17 mouse cellular contexts compared by ENCODE assay signal in the genomic region with DNA sequence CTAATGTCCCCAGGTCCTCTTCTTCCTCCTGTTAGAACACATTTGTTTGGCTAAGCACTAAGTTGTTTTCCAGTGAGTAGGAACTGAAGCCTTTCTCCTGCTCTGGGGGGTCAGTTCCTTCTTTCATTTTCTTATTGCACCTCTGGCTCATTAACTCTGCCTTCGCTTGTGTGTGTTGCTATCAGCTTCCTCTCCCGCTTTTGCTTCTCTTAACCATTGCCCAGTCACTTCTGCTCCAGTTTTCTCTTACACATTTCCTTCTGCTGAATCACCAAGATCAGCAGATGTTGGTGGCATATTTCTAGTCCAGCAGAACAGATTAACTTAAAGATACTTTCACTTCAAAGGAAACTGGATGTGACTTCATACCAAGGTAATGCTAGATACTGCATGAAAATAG. TPM values are rescaled to one million over a fixed set of nuclear protein-coding genes. Genes with fewer than 3 reads are reported as not detected.
DNase-seq lines count a peak whose midpoint lies in the region; ATAC-seq and TF ChIP-seq lines count a peak whose summit lies in the region.
"Had no signal": no experiment of that assay in that cellular context is flagged by ENCODE, and none has a peak within 500 bp of the region (broad histone marks: within the 10 kb centered on the region; RNA-seq: fewer than 3 reads in every experiment).

No protein-coding gene starts in this region.

- peak; percentile 5 for DNase-seq in heart, adult 8-10 months (ENCODE audit: low spot score)
- no peak for DNase-seq in heart, postnatal 36 days
- DNase-seq in 416B (ENCODE audit: low read depth): peak; percentile 75
- no peak for DNase-seq in liver, postnatal 0 days
- no peak for DNase-seq in spleen, adult 18-20 months
- DNase-seq: cerebellum, postnatal 25 days; gastrocnemius, adult 2 months; kidney, postnatal 10 days; right cerebral cortex, adult 18-20 months had no signal

- H3K4me2 ChIP-seq in liver, postnatal 0 days (ENCODE audit: low read depth, low read length): no peak overlapping the region
- H3K4me2 ChIP-seq: hindbrain, embryonic 13.5 days; intestine, embryonic 15.5 days; midbrain, embryonic 15.5 days had no signal

- no peak overlapping the region for H3K9ac ChIP-seq in liver, postnatal 0 days (replicated peaks)
- H3K9ac ChIP-seq: hindbrain, embryonic 13.5 days; intestine, embryonic 15.5 days; liver, embryonic 14.5 days; midbrain, embryonic 15.5 days had no signal

- peak; percentile 40; the same call in 1 of the 2 replicates for ATAC-seq in monocyte, adult 5-6 weeks (replicated peaks; ENCODE audit: insufficient number of reproducible peaks, low FRiP score, low TSS enrichment, poor library complexity, severe bottlenecking)
- ATAC-seq in liver, postnatal 0 days: no peak
- ATAC-seq: forebrain, embryonic 16.5 days; intestine, embryonic 15.5 days; midbrain, embryonic 15.5 days had no signal

- H3K4me1 ChIP-seq in brown adipose tissue, adult 24 weeks (ENCODE audit: control insufficient read depth, insufficient read depth, insufficient read length, low read length): no peaks in the 10 kb centered on the region; the same call in 1 of the 2 replicates
- no peaks in the 10 kb centered on the region for H3K4me1 ChIP-seq in liver, postnatal 0 days (ENCODE audit: insufficient read depth)
- H3K4me1 ChIP-seq: hindbrain, embryonic 13.5 days; intestine, embryonic 15.5 days; midbrain, embryonic 15.5 days had no signal

- WGBS in liver, postnatal 0 days (ENCODE audit: insufficient replicate concordance): 65% methylated on average over 2 of the region's 2 CpGs

- no peaks in the 10 kb centered on the region for H3K27me3 ChIP-seq in liver, postnatal 0 days (ENCODE audit: insufficient read depth, low read length)
- H3K27me3 ChIP-seq: hindbrain, embryonic 13.5 days; intestine, embryonic 15.5 days; midbrain, embryonic 15.5 days had no signal

- no peak for TF ChIP-seq EP300 in liver, postnatal 0 days (IDR thresholded peaks at IDR 0.05; ENCODE audit: low read depth)

- H3K27ac ChIP-seq in brown adipose tissue, adult 24 weeks (replicated peaks; ENCODE audit: low read depth, low read length): peak overlapping the region; percentile 78
- no peak overlapping the region for H3K27ac ChIP-seq in liver, postnatal 0 days (ENCODE audit: low read depth)
- H3K27ac ChIP-seq: gastrocnemius, adult 2 months; hindbrain, embryonic 13.5 days; intestine, embryonic 15.5 days; liver, embryonic 14.5 days; midbrain, embryonic 15.5 days had no signal

- H3K9me3 ChIP-seq in liver, postnatal 0 days (ENCODE audit: low read length): no peaks in the 10 kb centered on the region
- H3K9me3 ChIP-seq: hindbrain, embryonic 13.5 days; intestine, embryonic 15.5 days; midbrain, embryonic 15.5 days had no signal

- no peak overlapping the region for H3K4me3 ChIP-seq in brown adipose tissue, adult 24 weeks (ENCODE audit: insufficient read depth, low read depth, low read length)
- no peak overlapping the region for H3K4me3 ChIP-seq in liver, postnatal 0 days (ENCODE audit: low read depth, low read length)
- H3K4me3 ChIP-seq: erythroblast, embryonic 14.5 days; gastrocnemius, adult 2 months; hindbrain, embryonic 13.5 days; intestine, embryonic 15.5 days; midbrain, embryonic 15.5 days had no signal

- intact Hi-C loops in heart, postnatal 36 days (cut with DNase I): no loop called here

- no peak for TF ChIP-seq CTCF in liver, postnatal 0 days (IDR thresholded peaks at IDR 0.05; ENCODE audit: low read depth)

- H3K36me3 ChIP-seq in liver, postnatal 0 days (replicated peaks; ENCODE audit: insufficient read depth, low read length): peaks cover 47% of the 10 kb centered on the region

RNA-seq across cellular contexts. Expression of a gene that starts 29.8 kb away (rescaled TPM):
- total RNA-seq in heart, adult 8-10 months (2022): 1 to 10 TPM in 3 of 4 experiments, under 1 TPM in 1; 0.54 to 2.3 (median 1.3) TPM
- total RNA-seq in heart, postnatal 36 days (2021): 1 to 10 TPM in 1 of 2 experiments, under 1 TPM in 1; 0.70 to 1.2 TPM
- polyA plus RNA-seq in brown adipose tissue, adult 24 weeks (2012; ENCODE audit: insufficient read depth, insufficient read length, missing spikeins): 1.3 and 2.0 TPM in 2 replicates
- total RNA-seq in monocyte, adult 5-6 weeks (2017): 0.67 to 2.3 TPM (median 1.5 TPM) in 3 replicates
- polyA plus RNA-seq in liver, postnatal 0 days (2015; fragmentation: Nextera tagmentation; extraction: Ambion mirVana): 3.6 and 3.7 TPM in 2 replicates
- polyA plus RNA-seq: erythroblast, embryonic 14.5 days had no signal

Comparison
In these comparisons a context has a peak if more than half of its experiments do, and no peak if none do; other contexts are left out.
1. DNase-seq: peak in heart, adult 8-10 months (single experiment) and 416B (single experiment); none in heart, postnatal 36 days (0 of 2), liver, postnatal 0 days (single experiment) and spleen, adult 18-20 months (0 of 2).